Mouse (Mus musculus) liver, embryonic 16.5 days (tissue): ENCODE measurements at regions not wholly inside any gene's neighbourhood (a gene's known extent, or its start where the extent isn't known, plus 50 kb on each side); places are given as distances from the start of the nearest gene placed in this dataset.

ENCODE experiments used
- ATAC-seq: fragments of 200-750 bp; cut with Nextera tagmentation; 2 replicates; pipeline ENCODE4 v1.8.0; 2017; ENCODE audit warnings: low read depth, mild to moderate bottlenecking, moderate number of reproducible peaks, moderate library complexity
- H3K27ac ChIP-seq: fragments of 300-500 bp; sonication (generic); 2 replicates; pipeline ENCODE4 v1.5.1; 2014; ENCODE audit warnings: mild to moderate bottlenecking, low read length
- H3K27me3 ChIP-seq: fragments of 300-500 bp; sonication (generic); 2 replicates; pipeline ENCODE4 v1.6.1; 2014; ENCODE audit warnings: low read depth, low read length, mixed read lengths; ENCODE audit not compliant: control insufficient read depth, insufficient read depth
- H3K36me3 ChIP-seq: fragments of 300-500 bp; sonication (generic); 2 replicates; pipeline ENCODE4 v1.6.1; 2014; ENCODE audit warnings: mild to moderate bottlenecking; ENCODE audit not compliant: control insufficient read depth, insufficient read depth
- H3K4me1 ChIP-seq: fragments of 300-500 bp; sonication (generic); 2 replicates; pipeline ENCODE4 v1.6.1; 2014; ENCODE audit warnings: low read depth, low read length, mixed read lengths; ENCODE audit not compliant: control insufficient read depth
- H3K4me2 ChIP-seq: fragments of 300-500 bp; sonication (generic); 2 replicates; pipeline ENCODE4 v1.6.1; 2014; ENCODE audit warnings: low read depth, low read length, mixed read lengths
- H3K4me3 ChIP-seq: fragments of 300-500 bp; sonication (generic); 2 replicates; pipeline ENCODE4 v1.5.1; 2014; ENCODE audit warnings: low read depth, mild to moderate bottlenecking, low read length
- H3K9ac ChIP-seq: fragments of 300-500 bp; sonication (generic); 2 replicates; pipeline ENCODE4 v1.6.1; 2014; ENCODE audit warnings: low read depth, low read length
- H3K9me3 ChIP-seq: fragments of 300-500 bp; sonication (generic); replicated peaks from 2 replicates; pipeline ENCODE4 v1.6.1; 2016; ENCODE audit warnings: low read length; ENCODE audit not compliant: control insufficient read depth
- WGBS: fragments of 180-500 bp; shearing (Covaris S2); extraction: QIAGEN DNeasy Blood & Tissue Kit; methylation state at CpG from one replicate; pipeline ENCODE4 v1.1.7; 2014; ENCODE audit not compliant: insufficient replicate concordance; 5-methylcytosine and 5-hydroxymethylcytosine counted together

DNA sequence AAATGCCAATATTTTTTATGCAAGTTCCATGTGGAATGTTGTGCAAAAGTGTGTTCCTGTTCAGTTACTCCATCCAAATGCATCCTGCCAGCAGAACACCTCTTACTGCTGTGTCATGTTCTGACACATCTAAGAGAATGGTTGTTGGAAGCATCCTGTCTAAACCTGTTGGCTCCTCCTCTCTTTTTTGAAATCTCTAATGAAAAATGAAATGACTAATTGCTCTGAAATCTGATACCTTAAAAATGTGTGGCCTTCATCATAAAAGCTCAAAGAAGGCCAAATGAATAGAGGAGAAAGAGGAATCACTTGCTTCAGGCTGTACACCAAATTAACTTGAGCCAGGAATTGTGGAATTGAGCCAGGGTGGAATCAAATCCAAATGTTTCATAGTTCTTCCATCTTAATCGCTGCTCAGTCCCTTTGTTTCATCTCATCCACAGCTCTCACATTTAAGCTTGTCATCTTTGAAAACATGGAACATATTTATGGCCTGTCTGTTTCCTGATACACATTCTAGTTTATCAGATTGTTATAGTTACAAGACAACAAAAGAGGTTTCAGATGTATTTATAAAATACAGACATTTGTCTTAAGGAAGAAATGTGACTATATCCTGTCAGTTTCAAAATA lies 555.0 kb upstream of the Gm9747 start:
- ATAC-seq, result no peak
- Histone ChIP-seq H3K27me3 (no peaks in the 10 kb centered on the region), H3K4me3 (no peak overlapping the region), H3K4me2 (no peak overlapping the region), H3K9ac (no peak overlapping the region), H3K27ac (no peak overlapping the region), H3K4me1 (no peaks in the 10 kb centered on the region), H3K36me3 (no peaks in the 10 kb centered on the region), H3K9me3 (no peaks in the 10 kb centered on the region)
- WGBS, result 45% methylated on average over 1 of the region's 1 CpGs

DNA sequence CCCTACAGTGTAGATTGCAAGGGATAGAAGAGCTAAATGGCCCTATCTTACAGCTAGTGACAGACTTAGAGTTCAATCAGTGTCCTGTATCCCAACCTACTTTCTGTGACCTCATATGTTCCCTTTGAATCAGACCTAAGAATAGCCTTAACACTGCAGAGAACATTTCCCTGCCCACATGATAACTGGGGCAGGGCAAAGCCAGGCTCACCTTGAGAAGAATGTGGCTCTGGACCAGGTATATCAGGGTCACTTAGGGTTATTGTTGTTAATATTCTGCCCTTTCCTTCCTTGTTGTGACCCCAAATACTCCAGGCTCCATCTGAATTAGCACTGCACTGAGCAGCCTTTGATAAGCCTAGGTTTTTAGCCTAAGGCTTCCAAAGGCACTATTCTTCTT lies 536.8 kb upstream of the Gm9747 start:
- H3K9me3 ChIP-seq, result no peaks in the 10 kb centered on the region
- H3K36me3 ChIP-seq, result no peaks in the 10 kb centered on the region
- no peak overlapping the region for H3K27ac ChIP-seq
- H3K4me3 ChIP-seq, result no peak overlapping the region
- no peaks in the 10 kb centered on the region for H3K27me3 ChIP-seq
- H3K4me2 ChIP-seq, result no peak overlapping the region
- no peak overlapping the region for H3K9ac ChIP-seq
- H3K4me1 ChIP-seq, result no peaks in the 10 kb centered on the region
- ATAC-seq, result no peak

DNA sequence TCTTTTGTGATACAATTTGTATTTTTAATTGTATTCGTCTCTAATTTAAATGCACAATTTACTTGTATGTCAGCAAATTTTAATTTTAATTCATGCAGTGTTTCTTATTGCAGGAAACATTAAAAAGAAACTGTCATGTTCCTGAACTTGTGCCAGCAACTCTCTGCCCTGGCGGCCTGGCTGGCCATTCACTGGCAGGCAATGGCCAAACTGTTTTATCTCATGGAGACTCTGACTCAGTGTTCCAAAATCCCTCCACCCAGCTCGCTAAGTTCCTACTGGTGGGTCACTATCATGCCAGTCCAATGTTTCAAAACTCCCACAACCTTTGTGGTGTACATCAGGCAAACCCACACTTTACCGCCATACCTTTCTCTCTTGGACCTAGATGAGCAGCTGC lies 523.7 kb upstream of the Gm9747 start:
- H3K27ac ChIP-seq, result no peak overlapping the region
- H3K36me3 ChIP-seq, result no peaks in the 10 kb centered on the region
- H3K27me3 ChIP-seq, result no peaks in the 10 kb centered on the region
- H3K4me2 ChIP-seq, result no peak overlapping the region
- no peak overlapping the region for H3K4me3 ChIP-seq
- H3K9me3 ChIP-seq, result no peaks in the 10 kb centered on the region
- ATAC-seq, result no peak
- no peak overlapping the region for H3K9ac ChIP-seq
- WGBS, result 57% methylated on average over 4 of the region's 4 CpGs
- no peaks in the 10 kb centered on the region for H3K4me1 ChIP-seq

DNA sequence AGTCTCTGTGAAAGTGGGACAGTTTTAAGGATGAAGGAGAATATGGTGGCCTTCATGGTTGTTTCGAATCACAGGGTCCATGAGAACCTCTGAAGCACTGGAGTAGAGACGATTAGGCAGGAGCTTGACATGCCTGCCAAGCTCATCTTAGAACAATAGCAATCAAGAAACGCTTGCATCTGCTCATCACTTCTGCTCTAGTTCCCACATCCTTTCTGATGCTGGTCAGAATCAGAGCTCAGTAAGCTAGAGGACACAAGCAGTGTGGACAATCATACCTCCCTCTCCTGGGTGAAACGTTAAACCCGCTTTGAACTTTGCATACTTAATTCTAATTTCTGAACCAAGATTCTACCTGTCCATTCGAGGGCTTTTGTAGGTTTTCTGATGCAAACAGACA lies 515.8 kb upstream of the Gm9747 start:
- H3K27ac ChIP-seq, result no peak overlapping the region
- no peak for ATAC-seq
- no peak overlapping the region for H3K9ac ChIP-seq
- WGBS, result 61% methylated on average over 6 of the region's 6 CpGs
- H3K4me1 ChIP-seq, result no peaks in the 10 kb centered on the region
- no peaks in the 10 kb centered on the region for H3K9me3 ChIP-seq
- no peaks in the 10 kb centered on the region for H3K36me3 ChIP-seq
- no peak overlapping the region for H3K4me2 ChIP-seq
- no peaks in the 10 kb centered on the region for H3K27me3 ChIP-seq
- no peak overlapping the region for H3K4me3 ChIP-seq

DNA sequence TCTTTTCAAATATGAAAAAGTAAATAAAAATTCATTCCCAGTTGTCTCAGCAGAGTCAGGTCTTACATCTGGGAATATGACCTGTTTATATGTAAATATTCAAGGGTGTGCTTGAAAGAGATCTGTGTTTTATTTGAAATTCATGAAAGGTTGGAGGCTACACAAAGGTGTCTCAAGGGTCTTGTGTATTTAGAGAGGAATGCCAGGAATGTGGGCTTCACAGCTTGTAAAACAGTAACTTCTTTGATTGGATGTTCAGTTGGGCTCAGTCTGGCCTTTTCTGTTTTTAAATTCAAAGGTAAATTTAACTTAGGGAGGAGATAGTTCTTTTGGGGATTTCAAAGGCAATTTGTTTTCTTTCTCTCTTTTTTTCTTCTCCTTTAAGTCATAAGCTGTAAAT lies 514.7 kb upstream of the Gm9747 start:
- ATAC-seq, result no peak
- no peaks in the 10 kb centered on the region for H3K27me3 ChIP-seq
- H3K9ac ChIP-seq, result no peak overlapping the region

DNA sequence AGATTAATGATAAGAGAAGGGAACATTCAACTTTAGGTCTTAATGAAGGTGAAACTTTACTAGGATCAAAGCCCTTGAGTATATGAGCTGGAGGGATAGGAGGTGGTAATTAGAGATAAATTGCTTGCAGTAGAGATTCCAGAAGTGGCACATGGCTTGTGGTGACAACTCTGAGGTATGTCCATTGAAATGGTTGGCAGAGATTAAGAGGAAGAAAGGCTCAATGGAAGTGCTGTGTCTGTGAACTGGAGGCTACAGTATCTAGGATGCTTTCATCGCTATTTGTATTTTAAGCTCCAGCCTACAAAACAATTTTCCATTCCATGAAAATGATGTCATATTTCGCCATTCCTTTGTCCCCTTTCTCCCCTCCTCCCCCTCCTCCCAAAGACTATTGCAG lies 508.1 kb upstream of the Gm9747 start:
- Histone ChIP-seq H3K4me3 (no peak overlapping the region), H3K9me3 (no peaks in the 10 kb centered on the region), H3K27ac (no peak overlapping the region), H3K36me3 (no peaks in the 10 kb centered on the region), H3K27me3 (no peaks in the 10 kb centered on the region), H3K9ac (no peak overlapping the region), H3K4me1 (no peaks in the 10 kb centered on the region), H3K4me2 (no peak overlapping the region)
- WGBS, result 56% methylated on average over 2 of the region's 2 CpGs
- ATAC-seq, result no peak

More for the DNA sequence above, 514.7 kb upstream of the Gm9747 start:
- no peaks in the 10 kb centered on the region for H3K4me1 ChIP-seq
- no peaks in the 10 kb centered on the region for H3K9me3 ChIP-seq
- no peak overlapping the region for H3K4me3 ChIP-seq
- no peaks in the 10 kb centered on the region for H3K36me3 ChIP-seq
- no peak overlapping the region for H3K27ac ChIP-seq
- no peak overlapping the region for H3K4me2 ChIP-seq

DNA sequence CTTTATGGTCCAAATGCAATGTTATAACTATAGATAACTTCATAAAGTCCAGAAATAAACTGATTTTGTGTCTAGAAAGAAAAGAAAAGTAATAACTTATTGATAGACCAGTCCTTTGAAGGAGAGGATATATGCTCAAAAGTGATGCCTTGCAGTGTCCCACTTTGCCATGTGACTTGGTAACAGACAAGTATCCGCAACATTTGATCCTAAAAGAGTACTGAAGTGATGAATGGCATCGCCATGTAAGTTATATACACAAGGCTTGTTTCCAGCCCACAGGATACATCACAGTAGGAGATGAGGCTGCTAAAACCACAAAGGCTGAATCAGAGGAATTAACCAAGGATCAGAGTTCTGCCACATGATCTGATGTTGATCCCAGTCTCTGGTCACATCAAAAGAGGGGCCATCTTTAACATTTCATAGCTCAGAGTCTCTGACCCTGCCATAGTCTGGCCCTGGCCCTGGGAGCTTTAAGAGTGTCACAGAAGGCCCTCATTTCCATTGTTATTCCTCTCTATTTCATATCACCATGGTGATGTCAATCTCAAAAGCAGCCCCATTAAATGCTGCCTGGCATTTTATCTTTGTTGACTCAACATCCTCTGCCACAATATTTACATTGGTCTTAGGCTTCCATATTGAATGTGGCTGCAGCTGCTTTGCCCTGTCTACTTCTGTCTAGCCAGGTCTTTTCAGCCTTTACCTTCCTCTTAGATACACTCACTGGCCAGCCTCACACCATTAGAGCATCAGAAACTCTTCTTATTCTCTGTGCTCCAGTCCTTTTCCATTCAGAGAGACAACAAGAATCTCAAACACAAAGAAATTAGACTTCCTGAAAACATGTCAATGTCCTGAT lies 506.4 kb upstream of the Gm9747 start:
- no peaks in the 10 kb centered on the region for H3K9me3 ChIP-seq
- H3K36me3 ChIP-seq, result no peaks in the 10 kb centered on the region
- no peaks in the 10 kb centered on the region for H3K4me1 ChIP-seq
- ATAC-seq, result no peak
- no peak overlapping the region for H3K4me2 ChIP-seq
- no peaks in the 10 kb centered on the region for H3K27me3 ChIP-seq
- WGBS, result 57% methylated on average over 2 of the region's 2 CpGs
- no peak overlapping the region for H3K9ac ChIP-seq
- no peak overlapping the region for H3K27ac ChIP-seq
- no peak overlapping the region for H3K4me3 ChIP-seq

DNA sequence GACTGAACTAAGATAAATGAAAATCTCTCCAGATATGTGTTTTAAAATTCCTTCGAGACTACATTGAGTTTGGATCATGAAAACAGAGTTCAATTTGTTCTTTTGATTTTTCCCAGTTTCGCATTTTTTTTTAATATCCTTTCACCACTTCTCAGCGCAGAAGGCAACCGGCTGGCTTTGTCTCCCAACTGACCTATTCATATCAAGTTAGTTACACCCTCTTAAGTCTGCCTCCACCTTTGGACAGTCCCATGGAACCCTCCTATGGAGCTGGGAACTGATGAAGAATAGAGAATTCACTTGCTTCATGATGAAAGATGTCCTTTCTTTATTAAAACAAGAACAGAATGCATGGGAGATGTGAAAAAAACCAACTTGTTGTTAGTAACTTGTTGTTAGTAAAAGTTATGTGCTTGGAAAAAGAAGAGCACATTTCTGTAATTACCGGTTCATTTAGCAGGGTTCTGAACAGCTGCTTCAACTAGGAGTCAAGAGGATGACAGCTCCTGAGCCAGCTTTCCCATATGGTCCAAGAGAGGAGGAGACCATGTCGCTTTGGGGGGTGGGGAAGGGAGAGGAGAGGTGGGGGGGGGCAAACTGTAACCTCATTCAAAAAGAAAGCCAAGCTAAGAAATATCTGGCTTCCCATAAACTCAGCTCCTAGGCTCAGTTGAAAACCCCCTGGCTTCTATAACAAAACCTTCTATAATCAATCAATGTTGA lies 495.6 kb upstream of the Gm9747 start:
- no peak overlapping the region for H3K9ac ChIP-seq
- 62% methylated on average over 6 of the region's 6 CpGs for WGBS
- no peaks in the 10 kb centered on the region for H3K4me1 ChIP-seq
- H3K27me3 ChIP-seq, result no peaks in the 10 kb centered on the region
- no peak for ATAC-seq
- H3K27ac ChIP-seq, result no peak overlapping the region
- H3K36me3 ChIP-seq, result no peaks in the 10 kb centered on the region
- H3K4me2 ChIP-seq, result no peak overlapping the region
- H3K4me3 ChIP-seq, result no peak overlapping the region
- no peaks in the 10 kb centered on the region for H3K9me3 ChIP-seq

DNA sequence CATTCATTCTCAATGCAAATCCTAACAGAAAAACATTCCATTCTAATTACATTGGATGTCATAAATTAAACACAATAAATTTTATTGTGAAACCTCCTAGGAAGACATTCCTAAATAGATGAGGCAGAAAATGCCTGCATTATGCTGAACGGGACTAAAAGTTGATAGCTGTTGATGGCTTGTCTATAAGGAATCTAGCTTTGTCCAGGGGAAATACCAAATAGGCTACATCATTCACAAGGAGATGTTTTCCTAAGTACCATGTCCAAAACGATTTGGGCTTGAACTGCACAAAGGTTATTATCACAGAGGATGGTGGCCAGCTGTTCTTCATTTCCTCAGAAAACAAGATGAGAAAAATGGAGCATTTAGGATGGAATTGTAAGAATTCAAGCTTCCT lies 494.5 kb upstream of the Gm9747 start:
- Histone ChIP-seq H3K4me2 (no peak overlapping the region), H3K4me1 (no peaks in the 10 kb centered on the region), H3K27ac (no peak overlapping the region), H3K9me3 (no peaks in the 10 kb centered on the region), H3K4me3 (no peak overlapping the region), H3K36me3 (no peaks in the 10 kb centered on the region), H3K9ac (no peak overlapping the region), H3K27me3 (no peaks in the 10 kb centered on the region)
- ATAC-seq, result no peak
- WGBS, result 21% methylated on average over 2 of the region's 2 CpGs
